Mouse (Mus musculus) limb, embryonic 14.5 days (tissue): Measurements from ENCODE around the gene Tead3. TPM values are rescaled to one million over a fixed set of nuclear protein-coding genes. Genes with fewer than 3 reads are reported as not detected.
"Not testable (repeated sequence)": the region's sequence is repeated elsewhere in the genome, so short reads cannot be mapped to it uniquely, and the experiment has no call there.

Source experiments
- ATAC-seq: fragments of 200-750 bp; cut with Nextera tagmentation; 2 replicates; pipeline ENCODE4 v1.8.0; 2017; ENCODE audit warnings: low read depth, moderate number of reproducible peaks, moderate TSS enrichment; ENCODE audit not compliant: low FRiP score
- DNase-seq: peaks from one replicate; pipeline ENCODE4 v3.0.0-alpha.2; 2015; ENCODE audit warnings: low spot score
- H3K27ac ChIP-seq: fragments of 300-500 bp; sonication (generic); replicated peaks from 2 replicates; pipeline ENCODE4 v1.5.1; 2014; ENCODE audit warnings: low read depth, mild to moderate bottlenecking, low read length, moderate library complexity, mixed read lengths
- H3K27me3 ChIP-seq: fragments of 300-500 bp; sonication (generic); 2 replicates; pipeline ENCODE4 v1.6.1; 2014; ENCODE audit warnings: low read length, mixed read lengths; ENCODE audit not compliant: control insufficient read depth, insufficient read depth
- H3K36me3 ChIP-seq: fragments of 300-500 bp; sonication (generic); 2 replicates; pipeline ENCODE4 v1.6.1; 2014; ENCODE audit warnings: mild to moderate bottlenecking, low read length, moderate library complexity, mixed read lengths; ENCODE audit not compliant: control insufficient read depth, insufficient read depth
- H3K4me1 ChIP-seq: fragments of 300-500 bp; sonication (generic); 2 replicates; pipeline ENCODE4 v1.6.1; 2014; ENCODE audit warnings: antibody characterized with exemption, low read length, mixed read lengths; ENCODE audit not compliant: control insufficient read depth, insufficient read depth
- H3K4me2 ChIP-seq: fragments of 300-500 bp; sonication (generic); replicated peaks from 2 replicates; pipeline ENCODE4 v1.6.1; 2014; ENCODE audit warnings: low read depth, mild to moderate bottlenecking, low read length, moderate library complexity; ENCODE audit not compliant: severe bottlenecking
- H3K4me3 ChIP-seq: fragments of 300-500 bp; sonication (generic); replicated peaks from 2 replicates; pipeline ENCODE4 v1.5.1; 2014; ENCODE audit warnings: low read length
- H3K9ac ChIP-seq: fragments of 300-500 bp; sonication (generic); 2 replicates; pipeline ENCODE4 v1.6.1; 2014; ENCODE audit warnings: mild to moderate bottlenecking, low read depth, low read length, moderate library complexity; ENCODE audit not compliant: severe bottlenecking
- H3K9me3 ChIP-seq: fragments of 300-500 bp; sonication (generic); 2 replicates; pipeline ENCODE4 v1.6.1; 2016; ENCODE audit warnings: low read length; ENCODE audit not compliant: control insufficient read depth
- POLR2A ChIP-seq: fragments of 200-500 bp; IDR thresholded peaks from 2 replicates; pipeline ENCODE4 v1.8.0; 2012; ENCODE audit warnings: inconsistent platforms, mild to moderate bottlenecking, moderate library complexity, borderline replicate concordance; ENCODE audit not compliant: insufficient read depth, insufficient read length; ENCODE audit errors: extremely low read depth
- WGBS: fragments of 180-500 bp; shearing (Covaris S2); extraction: QIAGEN DNeasy Blood & Tissue Kit; methylation state at CpG from one replicate; pipeline ENCODE4 v1.1.7; 2014; 5-methylcytosine and 5-hydroxymethylcytosine counted together
- polyA plus RNA-seq, 2 experiments: library from polyadenylated mRNA; depleted of rRNA in 1 of 2; stranded (reverse) in 1 of 2; unstranded in 1 of 2; fragments of >200 nt; fragmentation: Nextera tagmentation in 1 of 2; extraction: Ambion mirVana in 1 of 2; gene quantifications; 2 replicates each; pipeline versions ENCODE4 v1.2.1 to v1.2.3; 2012 to 2014

Gene Tead3
- polyA plus RNA-seq, 2 experiments: 17.4 to 85.6 TPM

DNA sequence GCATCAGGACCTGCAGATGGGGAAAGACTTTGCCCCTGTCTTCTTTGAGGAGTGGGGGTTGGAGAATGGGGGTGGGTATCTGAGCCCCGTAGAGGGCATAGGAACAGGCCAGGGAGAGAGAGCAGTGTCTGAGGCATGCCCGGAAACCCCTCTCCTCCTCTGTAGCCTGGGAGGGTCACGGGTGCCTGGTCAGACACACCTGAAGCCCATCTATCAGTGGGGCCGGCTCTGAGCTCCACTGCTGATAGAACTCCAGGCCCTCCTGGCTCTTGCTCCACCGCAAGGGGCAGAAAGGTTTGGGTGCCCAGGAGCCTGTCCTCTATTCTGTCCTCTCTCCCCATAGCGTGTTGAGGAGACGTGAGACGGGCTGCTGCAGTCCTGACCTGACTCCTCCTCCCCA lies 24.9 kb downstream of the Tead3 start:
- no peak for DNase-seq

DNA sequence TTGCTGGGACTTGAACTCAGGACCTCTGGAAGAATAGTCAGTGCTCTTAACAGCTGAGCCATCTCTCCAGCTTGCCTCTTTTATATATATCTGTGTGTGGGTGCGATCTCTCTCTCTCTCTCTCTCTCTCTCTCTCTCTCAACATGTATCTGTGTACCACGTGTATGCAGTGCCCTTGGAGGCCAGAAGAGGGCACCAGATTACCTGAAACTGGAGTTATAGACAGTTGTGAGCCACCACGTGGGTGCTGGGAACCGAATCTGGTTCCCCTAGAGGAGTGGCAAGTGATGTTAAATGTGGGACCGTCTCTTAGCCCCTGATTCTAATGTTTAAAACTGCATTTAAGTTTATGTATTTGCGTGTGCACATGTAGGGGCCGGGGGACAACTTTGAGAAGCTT lies 26.2 kb downstream of the Tead3 start:
- DNase-seq, H3K4me3 ChIP-seq, H3K4me2 ChIP-seq, H3K27me3 ChIP-seq, H3K9me3 ChIP-seq, H3K4me1 ChIP-seq, H3K27ac ChIP-seq, ATAC-seq, H3K9ac ChIP-seq: not testable (repeated sequence)
- WGBS: 96% methylated on average over 7 of the region's 7 CpGs
- peaks cover 43% of the 10 kb centered on the region for H3K36me3 ChIP-seq

More for the DNA sequence above, 24.9 kb downstream of the Tead3 start:
- Histone ChIP-seq H3K4me3 (no peak overlapping the region), H3K36me3 (peaks cover 38% of the 10 kb centered on the region), H3K4me2 (no peak overlapping the region), H3K4me1 (peaks cover 16% of the 10 kb centered on the region), H3K27ac (no peak overlapping the region), H3K9ac (no peak overlapping the region), H3K27me3 (no peaks in the 10 kb centered on the region), H3K9me3 (no peaks in the 10 kb centered on the region; the same call in 1 of the 2 replicates)
- TF ChIP-seq POLR2A: no peak
- WGBS: 87% methylated on average over 8 of the region's 8 CpGs
- ATAC-seq: no peak

DNA sequence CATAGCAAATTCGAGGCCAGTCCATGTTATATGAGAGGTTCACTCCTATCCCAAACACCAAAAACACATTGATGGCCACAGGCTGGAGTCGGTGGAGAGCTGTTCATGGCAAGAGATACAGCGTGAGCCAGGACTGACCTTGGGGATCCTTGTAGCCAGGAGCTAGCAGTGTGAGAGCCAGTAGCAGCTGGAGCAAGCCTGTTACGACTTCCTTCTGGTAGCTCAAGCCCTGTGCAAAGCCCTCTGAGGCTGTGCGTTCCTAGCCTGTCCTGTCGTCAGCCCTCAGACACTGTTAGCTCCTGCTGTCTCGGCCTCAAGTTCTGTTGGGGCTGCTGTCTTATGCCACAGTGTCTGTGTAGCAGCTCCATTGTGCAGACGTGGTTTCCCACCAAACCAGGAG lies 26.8 kb downstream of the Tead3 start:
- TF ChIP-seq POLR2A: no peak
- no peak for DNase-seq
- WGBS: 91% methylated on average over 8 of the region's 8 CpGs

DNA sequence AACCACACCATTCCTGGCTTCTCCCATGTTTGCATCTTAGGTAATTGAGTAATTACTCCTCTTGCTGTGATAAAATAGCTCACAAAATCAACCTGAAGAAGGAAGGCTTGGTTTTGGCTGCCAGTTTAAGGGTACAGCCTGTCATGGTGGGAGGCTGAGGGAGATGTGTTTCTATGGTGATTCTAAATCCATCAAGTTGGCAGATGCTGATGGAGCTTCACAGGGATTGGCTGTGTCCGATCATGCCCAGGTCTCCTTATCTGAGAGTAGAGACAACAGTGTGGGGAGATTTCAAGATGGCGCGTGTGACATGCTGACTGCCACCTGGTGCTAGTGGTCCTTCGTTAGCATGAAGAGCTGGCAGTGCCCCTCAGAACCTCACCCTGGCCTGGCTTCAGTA lies 28.9 kb downstream of the Tead3 start:
- H3K4me2 ChIP-seq: no peak overlapping the region
- ATAC-seq: no peak
- TF ChIP-seq POLR2A: no peak
- no peak overlapping the region for H3K4me3 ChIP-seq
- H3K27ac ChIP-seq: no peak overlapping the region
- no peaks in the 10 kb centered on the region for H3K27me3 ChIP-seq
- H3K9me3 ChIP-seq: no peaks in the 10 kb centered on the region; the same call in 1 of the 2 replicates
- H3K4me1 ChIP-seq: no peaks in the 10 kb centered on the region
- H3K9ac ChIP-seq: no peak overlapping the region
- 93% methylated on average over 4 of the region's 4 CpGs for WGBS
- no peak for DNase-seq
- peaks cover 61% of the 10 kb centered on the region for H3K36me3 ChIP-seq

More for the DNA sequence above, 26.8 kb downstream of the Tead3 start:
- Histone ChIP-seq H3K4me3 (no peak overlapping the region), H3K36me3 (peaks cover 43% of the 10 kb centered on the region), H3K27me3 (no peaks in the 10 kb centered on the region), H3K27ac (no peak overlapping the region), H3K4me2 (no peak overlapping the region), H3K4me1 (peaks cover 9% of the 10 kb centered on the region), H3K9me3 (no peaks in the 10 kb centered on the region; the same call in 1 of the 2 replicates), H3K9ac (no peak overlapping the region)
- ATAC-seq: no peak

DNA sequence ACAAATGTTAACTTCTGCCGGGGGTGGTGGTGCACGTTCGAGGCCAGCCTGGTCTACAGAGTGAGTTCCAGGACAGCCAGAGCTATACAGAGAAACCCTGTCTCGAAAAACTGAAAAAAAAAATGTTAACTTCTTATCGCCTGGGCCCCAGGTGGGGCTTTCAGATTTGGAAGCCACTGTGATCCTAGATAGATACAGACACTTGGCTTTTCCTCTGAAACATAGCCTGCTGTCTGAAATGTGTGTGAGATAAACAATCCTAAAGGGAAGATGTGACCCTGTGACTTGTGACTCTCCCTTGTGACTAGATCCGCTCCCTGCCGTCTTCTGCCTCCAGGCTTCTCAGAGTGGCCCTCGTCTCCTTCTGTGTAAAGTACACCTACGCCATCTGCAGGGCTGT lies 32.9 kb downstream of the Tead3 start:
- no peak overlapping the region for H3K9ac ChIP-seq
- WGBS: 88% methylated on average over 9 of the region's 9 CpGs
- H3K4me2 ChIP-seq: no peak overlapping the region

DNA sequence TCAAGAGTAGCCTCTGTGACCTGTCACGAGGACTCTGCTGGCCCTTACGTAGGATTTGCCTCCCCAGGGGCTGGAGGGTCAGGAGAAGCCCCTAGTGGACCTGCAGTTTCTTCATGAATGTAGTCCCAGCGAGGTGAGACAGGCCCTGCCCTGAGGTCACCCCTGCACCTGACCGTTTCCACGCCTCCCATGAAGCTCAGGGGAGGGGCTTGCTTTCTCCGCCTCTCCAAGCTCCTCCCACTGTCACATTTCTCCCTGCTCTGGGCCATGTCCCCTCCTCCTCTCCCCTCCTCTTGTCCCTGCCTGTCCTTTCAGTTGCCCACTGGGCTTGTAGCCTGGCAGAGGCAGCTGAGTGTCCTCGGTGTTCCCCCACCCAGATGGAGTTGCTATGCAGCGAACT lies 33.5 kb downstream of the Tead3 start:
- no peak for TF ChIP-seq POLR2A
- no peak overlapping the region for H3K4me3 ChIP-seq
- no peaks in the 10 kb centered on the region for H3K27me3 ChIP-seq
- no peak overlapping the region for H3K9ac ChIP-seq
- no peak overlapping the region for H3K4me2 ChIP-seq
- H3K36me3 ChIP-seq: peaks cover 58% of the 10 kb centered on the region
- no peaks in the 10 kb centered on the region for H3K9me3 ChIP-seq
- WGBS: 58% methylated on average over 8 of the region's 8 CpGs
- no peak overlapping the region for H3K27ac ChIP-seq
- no peak for DNase-seq
- ATAC-seq: no peak
- peaks cover 11% of the 10 kb centered on the region; the same call in 1 of the 2 replicates for H3K4me1 ChIP-seq

More for the DNA sequence above, 32.9 kb downstream of the Tead3 start:
- Histone ChIP-seq H3K27ac (no peak overlapping the region), H3K27me3 (no peaks in the 10 kb centered on the region), H3K4me3 (no peak overlapping the region), H3K36me3 (peaks cover 64% of the 10 kb centered on the region), H3K4me1 (peaks cover 11% of the 10 kb centered on the region; the same call in 1 of the 2 replicates), H3K9me3 (no peaks in the 10 kb centered on the region)
- ATAC-seq (no peak), DNase-seq (no peak)
- no peak for TF ChIP-seq POLR2A
